Mouse (Mus musculus): ENCODE results near the gene Kctd17.

GRCm38 (mm10) chr15:78380208-78380607 lies 48.2 kb upstream of the Kctd17 start:
- TF ChIP-seq CTCF (IDR thresholded peaks at IDR 0.05) = no peak
- TF ChIP-seq EP300 (IDR thresholded peaks at IDR 0.05) = no peak
